Mouse (Mus musculus): ENCODE measurements around the gene Qpctl.

DNA sequence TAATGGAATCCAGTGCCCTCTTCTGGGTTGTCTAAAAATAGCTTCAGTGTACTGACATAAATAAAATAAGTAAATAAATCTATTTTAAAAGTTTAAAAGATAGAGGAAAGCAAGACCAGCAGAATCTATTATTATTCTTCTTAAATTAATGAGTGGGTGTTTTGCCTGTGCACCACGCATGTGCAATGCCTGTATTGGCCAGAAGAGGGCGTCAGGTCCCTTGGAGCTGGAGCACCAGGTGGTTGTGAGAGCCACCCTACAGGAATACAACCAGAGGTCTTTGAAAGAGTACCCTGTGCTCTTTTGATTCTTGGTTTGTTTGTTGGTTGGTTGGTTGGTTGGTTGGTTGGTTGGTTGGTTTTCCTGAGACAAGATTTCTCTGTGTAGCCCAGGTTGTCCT lies 48.9 kb upstream of the Qpctl start:
- TF ChIP-seq CTCF (IDR thresholded peaks at IDR 0.05; ENCODE audit: insufficient read depth, low read depth, low read length), result peak; percentile 37; the same call in 1 of the 2 replicates
- no peak for TF ChIP-seq POLR2A (IDR thresholded peaks at IDR 0.05; ENCODE audit: insufficient read depth, low read depth, low read length)
